Mouse (Mus musculus): Measurements from ENCODE around the gene Dennd2a. TPM values are rescaled to one million over a fixed set of nuclear protein-coding genes. Genes with fewer than 3 reads are reported as not detected.
"Not testable (repeated sequence)": the region's sequence is repeated elsewhere in the genome, so short reads cannot be mapped to it uniquely, and the experiment has no call there.

Dennd2a gene
- polyA plus RNA-seq, 1 experiment from 2014 or later, result 21.5 TPM

GRCm38 (mm10) chr6:39445801-39446572, 111.7 kb downstream of the Dennd2a start:
- Histone ChIP-seq H3K4me1 (ENCODE audit: control insufficient read depth, insufficient read depth, low read length) (no peaks in the 10 kb centered on the region), H3K27ac (ENCODE audit: low read depth, low read length) (no peak overlapping the region), H3K4me3 (ENCODE audit: low read depth, low read length) (peak overlapping the region; percentile 18), H3K27me3 (ENCODE audit: control insufficient read depth, insufficient read depth, low read length) (no peaks in the 10 kb centered on the region), H3K9me3 (replicated peaks; ENCODE audit: control insufficient read depth, low read length) (no peaks in the 10 kb centered on the region), H3K36me3 (ENCODE audit: control insufficient read depth, insufficient read depth, low read length) (no peaks in the 10 kb centered on the region), H3K4me2 (peak overlapping the region; percentile 51), H3K9ac (ENCODE audit: low read depth, low read length) (no peak overlapping the region)
- 14% methylated on average over 19 of the region's 19 CpGs for WGBS (ENCODE audit: insufficient replicate concordance)
- no peak for ATAC-seq (replicated peaks; ENCODE audit: insufficient number of reproducible peaks, low FRiP score, low TSS enrichment)

- Histone ChIP-seq H3K9me3 (replicated peaks; ENCODE audit: control insufficient read depth, low read length) (no peaks in the 10 kb centered on the region), H3K9ac (ENCODE audit: low read depth, low read length) (no peak overlapping the region), H3K27me3 (ENCODE audit: control insufficient read depth, insufficient read depth, low read length) (no peaks in the 10 kb centered on the region), H3K4me2 (no peak overlapping the region), H3K4me3 (ENCODE audit: low read depth, low read length) (no peak overlapping the region), H3K36me3 (ENCODE audit: control insufficient read depth, insufficient read depth, low read length) (no peaks in the 10 kb centered on the region), H3K27ac (ENCODE audit: low read depth, low read length) (no peak overlapping the region), H3K4me1 (ENCODE audit: control insufficient read depth, insufficient read depth, low read length) (no peaks in the 10 kb centered on the region)
- ATAC-seq (replicated peaks; ENCODE audit: insufficient number of reproducible peaks, low FRiP score, low TSS enrichment), result no peak
These were observed 114.8 kb downstream of the Dennd2a start for GRCm38 (mm10) chr6:39442786-39443287.

- H3K9me3 ChIP-seq (replicated peaks; ENCODE audit: control insufficient read depth, low read length), result no peaks in the 10 kb centered on the region
- H3K27me3 ChIP-seq (ENCODE audit: control insufficient read depth, insufficient read depth, low read length), result no peaks in the 10 kb centered on the region
- H3K4me2 ChIP-seq, result no peak overlapping the region
- no peak for ATAC-seq (replicated peaks; ENCODE audit: insufficient number of reproducible peaks, low FRiP score, low TSS enrichment)
- no peaks in the 10 kb centered on the region for H3K4me1 ChIP-seq (ENCODE audit: control insufficient read depth, insufficient read depth, low read length)
- H3K4me3 ChIP-seq (ENCODE audit: low read depth, low read length), result no peak overlapping the region
- no peak overlapping the region for H3K27ac ChIP-seq (ENCODE audit: low read depth, low read length)
- no peaks in the 10 kb centered on the region for H3K36me3 ChIP-seq (ENCODE audit: control insufficient read depth, insufficient read depth, low read length)
- H3K9ac ChIP-seq (ENCODE audit: low read depth, low read length), result no peak overlapping the region
These were observed 117.5 kb downstream of the Dennd2a start for GRCm38 (mm10) chr6:39440207-39440606.

- not testable (repeated sequence) for H3K9me3 ChIP-seq (replicated peaks; ENCODE audit: control insufficient read depth, low read length); H3K9ac ChIP-seq (ENCODE audit: low read depth, low read length); H3K4me2 ChIP-seq; H3K27me3 ChIP-seq (ENCODE audit: control insufficient read depth, insufficient read depth, low read length); H3K4me3 ChIP-seq (ENCODE audit: low read depth, low read length); H3K36me3 ChIP-seq (ENCODE audit: control insufficient read depth, insufficient read depth, low read length); H3K4me1 ChIP-seq (ENCODE audit: control insufficient read depth, insufficient read depth, low read length); H3K27ac ChIP-seq (ENCODE audit: low read depth, low read length); ATAC-seq (replicated peaks; ENCODE audit: insufficient number of reproducible peaks, low FRiP score, low TSS enrichment)
- WGBS (ENCODE audit: insufficient replicate concordance), result 88% methylated on average over 6 of the region's 6 CpGs
These were observed 120.1 kb downstream of the Dennd2a start for GRCm38 (mm10) chr6:39437519-39437918.

- Histone ChIP-seq H3K27ac (ENCODE audit: low read depth, low read length) (no peak overlapping the region), H3K36me3 (ENCODE audit: control insufficient read depth, insufficient read depth, low read length) (no peaks in the 10 kb centered on the region), H3K9ac (ENCODE audit: low read depth, low read length) (no peak overlapping the region), H3K4me1 (ENCODE audit: control insufficient read depth, insufficient read depth, low read length) (no peaks in the 10 kb centered on the region), H3K4me3 (ENCODE audit: low read depth, low read length) (no peak overlapping the region), H3K9me3 (replicated peaks; ENCODE audit: control insufficient read depth, low read length) (no peaks in the 10 kb centered on the region), H3K27me3 (ENCODE audit: control insufficient read depth, insufficient read depth, low read length) (no peaks in the 10 kb centered on the region), H3K4me2 (no peak overlapping the region)
- 75% methylated on average over 5 of the region's 5 CpGs for WGBS (ENCODE audit: insufficient replicate concordance)
- no peak for ATAC-seq (replicated peaks; ENCODE audit: insufficient number of reproducible peaks, low FRiP score, low TSS enrichment)
These were observed 121.8 kb downstream of the Dennd2a start for GRCm38 (mm10) chr6:39435875-39436274.

GRCm38 (mm10) chr6:39434886-39435492, 122.7 kb downstream of the Dennd2a start:
- no peaks in the 10 kb centered on the region for H3K9me3 ChIP-seq (replicated peaks; ENCODE audit: control insufficient read depth, low read length)
- WGBS (ENCODE audit: insufficient replicate concordance), result 79% methylated on average over 2 of the region's 2 CpGs
- no peak overlapping the region for H3K27ac ChIP-seq (ENCODE audit: low read depth, low read length)
- H3K27me3 ChIP-seq (ENCODE audit: control insufficient read depth, insufficient read depth, low read length), result no peaks in the 10 kb centered on the region
- H3K4me1 ChIP-seq (ENCODE audit: control insufficient read depth, insufficient read depth, low read length), result no peaks in the 10 kb centered on the region
- H3K4me3 ChIP-seq (ENCODE audit: low read depth, low read length), result no peak overlapping the region
- no peaks in the 10 kb centered on the region for H3K36me3 ChIP-seq (ENCODE audit: control insufficient read depth, insufficient read depth, low read length)
- H3K9ac ChIP-seq (ENCODE audit: low read depth, low read length), result no peak overlapping the region
- no peak for ATAC-seq (replicated peaks; ENCODE audit: insufficient number of reproducible peaks, low FRiP score, low TSS enrichment)
- no peak overlapping the region for H3K4me2 ChIP-seq

- H3K9ac ChIP-seq (ENCODE audit: low read depth, low read length), result no peak overlapping the region
- H3K4me3 ChIP-seq (ENCODE audit: low read depth, low read length), result no peak overlapping the region
- no peaks in the 10 kb centered on the region for H3K4me1 ChIP-seq (ENCODE audit: control insufficient read depth, insufficient read depth, low read length)
- H3K9me3 ChIP-seq (replicated peaks; ENCODE audit: control insufficient read depth, low read length), result no peaks in the 10 kb centered on the region
- no peaks in the 10 kb centered on the region for H3K36me3 ChIP-seq (ENCODE audit: control insufficient read depth, insufficient read depth, low read length)
- no peaks in the 10 kb centered on the region for H3K27me3 ChIP-seq (ENCODE audit: control insufficient read depth, insufficient read depth, low read length)
- WGBS (ENCODE audit: insufficient replicate concordance), result 65% methylated on average over 2 of the region's 2 CpGs
- no peak overlapping the region for H3K27ac ChIP-seq (ENCODE audit: low read depth, low read length)
- ATAC-seq (replicated peaks; ENCODE audit: insufficient number of reproducible peaks, low FRiP score, low TSS enrichment), result no peak
- H3K4me2 ChIP-seq, result no peak overlapping the region
These were observed 123.4 kb downstream of the Dennd2a start for GRCm38 (mm10) chr6:39434111-39434885.

GRCm38 (mm10) chr6:39433701-39434100, 124.0 kb downstream of the Dennd2a start:
- Histone ChIP-seq H3K27ac (ENCODE audit: low read depth, low read length) (no peak overlapping the region), H3K27me3 (ENCODE audit: control insufficient read depth, insufficient read depth, low read length) (no peaks in the 10 kb centered on the region), H3K36me3 (ENCODE audit: control insufficient read depth, insufficient read depth, low read length) (no peaks in the 10 kb centered on the region), H3K4me3 (ENCODE audit: low read depth, low read length) (no peak overlapping the region), H3K4me1 (ENCODE audit: control insufficient read depth, insufficient read depth, low read length) (no peaks in the 10 kb centered on the region), H3K9me3 (replicated peaks; ENCODE audit: control insufficient read depth, low read length) (no peaks in the 10 kb centered on the region), H3K9ac (ENCODE audit: low read depth, low read length) (no peak overlapping the region), H3K4me2 (no peak overlapping the region)
- ATAC-seq (replicated peaks; ENCODE audit: insufficient number of reproducible peaks, low FRiP score, low TSS enrichment), result no peak

All from heart, embryonic 11.5 days (tissue).